Mouse (Mus musculus) layer of hippocampus, adult 11-12 months (tissue): Measurements from ENCODE around the gene Tmem231.

ENCODE experiments used
- DNase-seq: peaks from one replicate; pipeline ENCODE4 v3.0.0; 2022; ENCODE audit warnings: low spot score

Tmem231 gene

GRCm38 (mm10) chr8:111933348-111934076 lies at the start of gene Tmem231:
Tmem231 (minus strand) TSS chr8:111933881.
- DNase-seq = peak; percentile 90

- DNase-seq = no peak
These were observed 48.4 kb upstream of the Tmem231 start for GRCm38 (mm10) chr8:111982116-111982515.

- DNase-seq = no peak
These were observed 44.5 kb upstream of the Tmem231 start for GRCm38 (mm10) chr8:111978147-111978546.

GRCm38 (mm10) chr8:111976326-111976725 lies 42.6 kb upstream of the Tmem231 start:
- no peak for DNase-seq

- DNase-seq = no peak
These were observed 42.0 kb upstream of the Tmem231 start for GRCm38 (mm10) chr8:111975706-111976105.

GRCm38 (mm10) chr8:111974138-111974537 lies 40.5 kb upstream of the Tmem231 start:
- no peak for DNase-seq

- no peak for DNase-seq
These were observed 35.3 kb upstream of the Tmem231 start for GRCm38 (mm10) chr8:111968991-111969390.

GRCm38 (mm10) chr8:111968541-111968940 lies 34.9 kb upstream of the Tmem231 start:
- DNase-seq = no peak

GRCm38 (mm10) chr8:111967246-111967870 lies 33.7 kb upstream of the Tmem231 start:
- DNase-seq = no peak

GRCm38 (mm10) chr8:111964849-111965561 lies 31.3 kb upstream of the Tmem231 start:
- no peak for DNase-seq

- no peak for DNase-seq
These were observed 30.7 kb upstream of the Tmem231 start for GRCm38 (mm10) chr8:111964351-111964750.

- DNase-seq = no peak
These were observed 29.9 kb upstream of the Tmem231 start for GRCm38 (mm10) chr8:111963546-111963945.

GRCm38 (mm10) chr8:111963091-111963490 lies 29.4 kb upstream of the Tmem231 start:
- DNase-seq = no peak

- no peak for DNase-seq
These were observed 28.9 kb upstream of the Tmem231 start for GRCm38 (mm10) chr8:111962589-111962988.

GRCm38 (mm10) chr8:111961330-111961729 lies 27.6 kb upstream of the Tmem231 start:
- no peak for DNase-seq

- DNase-seq = no peak
These were observed 27.1 kb upstream of the Tmem231 start for GRCm38 (mm10) chr8:111960591-111961321.

GRCm38 (mm10) chr8:111957231-111957630 lies 23.6 kb upstream of the Tmem231 start:
- DNase-seq = no peak

GRCm38 (mm10) chr8:111955879-111956278 lies 22.2 kb upstream of the Tmem231 start:
- DNase-seq = no peak

- DNase-seq = no peak
These were observed 21.3 kb upstream of the Tmem231 start for GRCm38 (mm10) chr8:111954844-111955594.

- no peak for DNase-seq
These were observed 18.3 kb upstream of the Tmem231 start for GRCm38 (mm10) chr8:111951936-111952335.

GRCm38 (mm10) chr8:111951317-111951716 lies 17.6 kb upstream of the Tmem231 start:
- peak; percentile 59 for DNase-seq

- DNase-seq = no peak
These were observed 17.2 kb upstream of the Tmem231 start for GRCm38 (mm10) chr8:111950846-111951245.
